Mouse (Mus musculus): ENCODE measurements around the gene Mef2d.

DNA sequence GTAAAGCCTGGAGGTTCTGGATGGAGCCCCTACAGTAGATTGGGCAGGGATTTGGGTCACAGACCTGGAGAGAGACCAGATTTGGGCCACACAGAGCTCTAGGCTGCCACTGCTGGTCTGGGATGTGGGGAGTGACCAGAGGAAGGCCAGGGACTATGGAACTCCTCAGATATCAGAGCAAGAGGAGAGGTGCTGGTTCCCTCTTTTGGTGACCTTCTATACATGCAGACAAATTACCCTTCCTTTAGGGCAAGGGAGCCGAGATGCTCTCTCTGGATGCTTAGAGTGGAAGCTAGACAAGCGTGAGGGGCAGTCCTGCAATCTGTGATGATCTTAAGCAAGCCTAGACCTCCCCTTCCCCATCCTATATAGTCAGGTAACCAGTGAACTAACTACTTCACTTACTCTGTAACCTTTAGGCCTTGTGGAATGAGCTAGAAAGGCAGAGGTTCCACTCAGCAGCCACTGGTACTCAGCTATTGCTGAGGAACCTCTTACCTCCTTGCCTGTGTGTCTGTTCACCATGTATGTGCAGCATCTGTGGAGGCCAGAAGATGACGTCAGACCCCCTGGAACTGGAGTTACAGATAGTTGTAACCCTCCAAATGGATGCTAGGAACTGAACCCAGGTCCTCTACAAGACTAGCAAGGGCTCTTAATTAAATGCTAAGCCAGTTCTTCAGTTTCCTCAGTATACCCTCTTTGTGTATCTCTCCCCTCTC is 11.3 kb downstream of the Mef2d start:
- TF ChIP-seq POLR2A (IDR thresholded peaks at IDR 0.05; ENCODE audit: control insufficient read depth, low read depth, low read length) (no peak), CTCF (IDR thresholded peaks at IDR 0.05; ENCODE audit: control insufficient read depth, insufficient read depth, insufficient replicate concordance, low read depth, low read length) (no peak)
